Comparison of ENCODE assay signal across 9 mouse cellular contexts in genomic region chr9:113706841-113707240, GRCm38 (mm10). TPM values are rescaled to one million over a fixed set of nuclear protein-coding genes. Genes with fewer than 3 reads are reported as not detected.
A peak's percentile ranks its signal among the peaks of the same experiment; 100 is the strongest.
DNase-seq lines count a peak whose midpoint lies in the region; ATAC-seq and TF ChIP-seq lines count a peak whose summit lies in the region.
"Had no signal": no experiment of that assay in that cellular context is flagged by ENCODE, and none has a peak within 500 bp of the region (broad histone marks: within the 10 kb centered on the region; RNA-seq: fewer than 3 reads in every experiment).

No protein-coding gene starts in this region.

- DNase-seq in heart, adult 2 months = peak in 1 of 2 experiments; percentile 13
- DNase-seq in heart, postnatal 25 days (ENCODE audit: low spot score) = no peak
- no peak for DNase-seq in G1E (ENCODE audit: low spot score)
- DNase-seq in liver, embryonic 13.5 days = no peak
- no peak for DNase-seq in ovary, postnatal 36 days (ENCODE audit: low spot score)
- DNase-seq in adrenal gland, postnatal 4 days (ENCODE audit: low spot score in 2 of 2) = no peak
- DNase-seq in layer of hippocampus, adult 9-11 months = no peak

- no peak for ATAC-seq in G1E (ENCODE audit: extremely low read depth, insufficient number of reproducible peaks, low FRiP score, poor library complexity, severe bottlenecking)
- ATAC-seq in forebrain, embryonic 16.5 days = no peak
- no peak for ATAC-seq in liver, embryonic 13.5 days (ENCODE audit: low read depth)

- peaks cover 7% of the 10 kb centered on the region for H3K36me3 ChIP-seq in heart, adult 2 months (ENCODE audit: control insufficient read depth, insufficient read depth, low read length)
- peaks cover 44% of the 10 kb centered on the region for H3K36me3 ChIP-seq in G1E (replicated peaks)
- H3K36me3 ChIP-seq in forebrain, embryonic 16.5 days (ENCODE audit: control insufficient read depth, insufficient read depth) = no peaks in the 10 kb centered on the region
- 0 out of 2 replicates have a peak, but pooled peaks cover 2% of the 10 kb centered on the region for H3K36me3 ChIP-seq in liver, embryonic 13.5 days

- H3K27me3 ChIP-seq in heart, adult 2 months (ENCODE audit: control insufficient read depth, insufficient read depth, low read length) = no peaks in the 10 kb centered on the region
- H3K27me3 ChIP-seq in G1E (ENCODE audit: insufficient read depth, low read length) = peaks cover 9% of the 10 kb centered on the region
- no peaks in the 10 kb centered on the region for H3K27me3 ChIP-seq in forebrain, embryonic 16.5 days (replicated peaks; ENCODE audit: control insufficient read depth, insufficient read depth, low read length)
- no peaks in the 10 kb centered on the region for H3K27me3 ChIP-seq in liver, embryonic 13.5 days
- H3K27me3 ChIP-seq: Patski had no signal

- no peaks in the 10 kb centered on the region for H3K9me3 ChIP-seq in G1E (replicated peaks)
- H3K9me3 ChIP-seq in forebrain, embryonic 16.5 days (ENCODE audit: control insufficient read depth, low read length) = no peaks in the 10 kb centered on the region
- H3K9me3 ChIP-seq in liver, embryonic 13.5 days (replicated peaks) = no peaks in the 10 kb centered on the region

- peak overlapping the region; percentile 46 for H3K9ac ChIP-seq in heart, adult 2 months (ENCODE audit: low read depth, low read length)
- H3K9ac ChIP-seq in forebrain, embryonic 16.5 days (replicated peaks; ENCODE audit: low read depth, low read length) = peak overlapping the region; percentile 32; the same call in 1 of the 2 replicates
- peak overlapping the region; percentile 93 for H3K9ac ChIP-seq in liver, embryonic 13.5 days

- H3K79me2 ChIP-seq in heart, adult 2 months (replicated peaks; ENCODE audit: control insufficient read depth, insufficient read depth, low read length) = peaks cover 12% of the 10 kb centered on the region

- no peak for TF ChIP-seq POLR2A in heart, adult 2 months (IDR thresholded peaks at IDR 0.05; ENCODE audit: insufficient read depth, low read depth, low read length)

- peaks cover 19% of the 10 kb centered on the region for H3K4me1 ChIP-seq in heart, adult 2 months (ENCODE audit: control insufficient read depth, insufficient read depth, low read length)
- peaks cover 37% of the 10 kb centered on the region for H3K4me1 ChIP-seq in G1E (ENCODE audit: insufficient read depth, low read depth, low read length)
- H3K4me1 ChIP-seq in forebrain, embryonic 16.5 days (replicated peaks; ENCODE audit: control insufficient read depth, insufficient read depth, low read length) = peaks cover 21% of the 10 kb centered on the region
- H3K4me1 ChIP-seq in liver, embryonic 13.5 days (replicated peaks) = peaks cover 57% of the 10 kb centered on the region

- TF ChIP-seq EP300 in heart, adult 2 months (IDR thresholded peaks at IDR 0.05; ENCODE audit: insufficient read depth, low read depth, low read length) = no peak

- H3K27ac ChIP-seq in heart, adult 2 months = peak overlapping the region; percentile 96
- no peak overlapping the region for H3K27ac ChIP-seq in forebrain, embryonic 16.5 days (ENCODE audit: low read length)
- no peak overlapping the region for H3K27ac ChIP-seq in liver, embryonic 13.5 days

- H3K4me3 ChIP-seq in heart, adult 2 months = peak overlapping the region; percentile 99
- peak overlapping the region; percentile 98 for H3K4me3 ChIP-seq in G1E (ENCODE audit: low read depth, low read length)
- H3K4me3 ChIP-seq in forebrain, embryonic 16.5 days (replicated peaks; ENCODE audit: low read length) = peak overlapping the region; percentile 98
- H3K4me3 ChIP-seq in liver, embryonic 13.5 days (replicated peaks) = peak overlapping the region; percentile 99

- peak overlapping the region; percentile 93 for H3K4me2 ChIP-seq in forebrain, embryonic 16.5 days (ENCODE audit: low read length)
- peak overlapping the region; percentile 78 for H3K4me2 ChIP-seq in liver, embryonic 13.5 days

- WGBS in heart, adult 2 months = 10% methylated on average over 9 of the region's 9 CpGs
- 61% methylated on average over 9 of the region's 9 CpGs for WGBS in forebrain, embryonic 16.5 days
- WGBS in liver, embryonic 13.5 days (ENCODE audit: insufficient replicate concordance) = 28% methylated on average over 9 of the region's 9 CpGs

- no peak for TF ChIP-seq CTCF in heart, adult 2 months (IDR thresholded peaks at IDR 0.05)
- TF ChIP-seq CTCF in G1E (IDR thresholded peaks at IDR 0.05; ENCODE audit: low read depth, low read length) = no peak

- intact Hi-C loops in heart, adult 2 months (cut with DNase I) = loop anchor here (2.0 kb wide), 1 partner anchor 34 kb away; the partner anchor contains the start of gene Clasp2
- intact Hi-C loops in heart, postnatal 25 days (cut with DNase I) = no loop called here

RNA-seq across cellular contexts. Expression of gene Pdcd6ip, which starts 1.2 kb away (rescaled TPM):
- 10 to 100 TPM; 56.0 to 63.3 TPM for total RNA-seq in heart, adult 2 months (2021)
- 35.7 and 44.6 TPM in 2 replicates for polyA plus RNA-seq in heart, adult 2 months (2012; rRNA removed)
- 10 to 100 TPM; 61.5 to 66.9 TPM for total RNA-seq in heart, postnatal 25 days (2021)
- total RNA-seq in G1E (2014; fragmentation: Nextera tagmentation) = 211 and 215 TPM in 2 replicates
- 66.9 and 89.7 TPM in 2 replicates for total RNA-seq in G1E (2017)
- 224 and 271 TPM in 2 replicates for polyA plus RNA-seq in G1E (2012)
- 44.6 and 48.1 TPM in 2 replicates for polyA plus RNA-seq in forebrain, embryonic 16.5 days (2015; fragmentation: Nextera tagmentation; extraction: Ambion mirVana)
- 37.5 and 50.6 TPM in 2 replicates for polyA plus RNA-seq in liver, embryonic 13.5 days (2015; fragmentation: Nextera tagmentation; extraction: Ambion mirVana)
- 100 to 1,000 TPM; 126 to 142 TPM for total RNA-seq in adrenal gland, postnatal 4 days (2021)

RNA-seq across cellular contexts. Expression of gene Clasp2, which starts 34.4 kb away (rescaled TPM):
- total RNA-seq in heart, adult 2 months (2021) = 10 to 100 TPM; 53.6 to 56.2 TPM
- 14.2 and 31.0 TPM in 2 replicates for polyA plus RNA-seq in heart, adult 2 months (2012; rRNA removed)
- 10 to 100 TPM; 48.0 to 57.5 TPM for total RNA-seq in heart, postnatal 25 days (2021)
- total RNA-seq in G1E (2014; fragmentation: Nextera tagmentation) (83.4 and 92.0 TPM in 2 replicates), G1E (2017) (40.4 and 41.8 TPM in 2 replicates)
- polyA plus RNA-seq in G1E (2012) = 7.9 and 8.7 TPM in 2 replicates
- polyA plus RNA-seq in forebrain, embryonic 16.5 days (2015; fragmentation: Nextera tagmentation; extraction: Ambion mirVana) = 138 and 143 TPM in 2 replicates
- 11.7 and 14.6 TPM in 2 replicates for polyA plus RNA-seq in liver, embryonic 13.5 days (2015; fragmentation: Nextera tagmentation; extraction: Ambion mirVana)
- total RNA-seq in adrenal gland, postnatal 4 days (2021) = 10 to 100 TPM; 95.4 TPM

Comparison
In these comparisons a context has a peak if more than half of its experiments do, and no peak if none do; other contexts are left out.
1. H3K9ac ChIP-seq: peak in every context shown above with its lines; median percentile 93 in liver, embryonic 13.5 days; 46 in heart, adult 2 months; 32 in forebrain, embryonic 16.5 days.